Mouse (Mus musculus) CH12.LX (cell line): ENCODE measurements around the gene Tas2r126. TPM values are rescaled to one million over a fixed set of nuclear protein-coding genes. Genes with fewer than 3 reads are reported as not detected.

Experiments
- DNase-seq: peaks from one replicate; pipeline ENCODE4 v3.0.0-alpha.2; 2013; ENCODE audit errors: extremely low read depth
- H3K27ac ChIP-seq: 2 replicates; pipeline ENCODE4 v1.5.1; 2012; ENCODE audit warnings: low read depth, mild to moderate bottlenecking, control low read depth, moderate library complexity; ENCODE audit not compliant: insufficient read depth
- H3K27me3 ChIP-seq: replicated peaks from 2 replicates; pipeline ENCODE3; 2012; ENCODE audit warnings: inconsistent platforms
- H3K36me3 ChIP-seq, 2 experiments: replicated peaks in 1 of 2; 2 replicates each; pipeline versions ENCODE3 to v1.6.1; 2012; ENCODE audit warnings: inconsistent platforms in 1 of 2, low read length in 1 of 2, mild to moderate bottlenecking in 1 of 2, mixed read lengths in 1 of 2, moderate library complexity in 1 of 2; ENCODE audit not compliant: control insufficient read depth in 1 of 2, insufficient read depth in 1 of 2
- H3K4me1 ChIP-seq, 2 experiments: 2 replicates each; pipeline ENCODE4 v1.6.1; 2012; ENCODE audit warnings: inconsistent platforms in 1 of 2, moderate library complexity in 1 of 2; ENCODE audit not compliant: insufficient read depth in 2 of 2, control insufficient read depth in 1 of 2
- H3K4me2 ChIP-seq: 2 replicates; pipeline ENCODE4 v1.6.1; 2012; ENCODE audit warnings: low read depth, mild to moderate bottlenecking, control low read depth; ENCODE audit not compliant: poor library complexity, insufficient read depth, severe bottlenecking
- H3K4me3 ChIP-seq, 3 experiments: fragments of 150-350 bp in 1 of 3; sonication (generic) in 1 of 3; replicated peaks in 1 of 3; 2 replicates each; pipeline versions ENCODE3 to v1.5.1; 2011 to 2012; ENCODE audit warnings: low read depth in 2 of 3, low read length in 2 of 3, mild to moderate bottlenecking in 2 of 3, moderate library complexity in 2 of 3, control low read depth in 1 of 3, improper control_type of control experiment in 1 of 3, inconsistent platforms in 1 of 3, mixed read lengths in 1 of 3; ENCODE audit not compliant: poor library complexity in 1 of 3
- H3K79me2 ChIP-seq: replicated peaks from 2 replicates; pipeline ENCODE4 v1.6.1; 2012; ENCODE audit warnings: mild to moderate bottlenecking, moderate library complexity; ENCODE audit not compliant: control insufficient read depth, poor library complexity, insufficient read depth, severe bottlenecking; ENCODE audit errors: extremely low read depth
- H3K9ac ChIP-seq: 2 replicates; pipeline ENCODE4 v1.6.1; 2012; ENCODE audit warnings: low read depth, mild to moderate bottlenecking, control low read depth, moderate library complexity; ENCODE audit not compliant: insufficient read depth
- H3K9me3 ChIP-seq: replicated peaks from 2 replicates; pipeline ENCODE3; 2012; ENCODE audit warnings: low read length, inconsistent platforms, mixed read lengths
- CHD1 ChIP-seq: IDR thresholded peaks from 2 replicates; pipeline ENCODE4 v1.6.1; 2012; ENCODE audit warnings: low read depth, low read length, improper control_type of control experiment, inconsistent platforms
- EP300 ChIP-seq: IDR thresholded peaks from 2 replicates; pipeline ENCODE4 v1.6.1; 2011; ENCODE audit warnings: low read length, improper control_type of control experiment
- ETS1 ChIP-seq: conservative IDR thresholded peaks from 2 replicates; pipeline ENCODE4 v1.6.1; 2012; ENCODE audit warnings: low read depth, mild to moderate bottlenecking, inconsistent platforms, low read length, improper control_type of control experiment, moderate library complexity
- IRF4 ChIP-seq: IDR thresholded peaks from 2 replicates; pipeline ENCODE4 v1.6.1; 2014; ENCODE audit warnings: low read depth, mild to moderate bottlenecking, inconsistent platforms, low read length, improper control_type of control experiment
- JUN ChIP-seq: IDR thresholded peaks from 2 replicates; pipeline ENCODE4 v1.6.1; 2011; ENCODE audit warnings: low read depth, mild to moderate bottlenecking, low read length, improper control_type of control experiment, moderate library complexity; ENCODE audit not compliant: insufficient read depth
- MAZ ChIP-seq: IDR thresholded peaks from 2 replicates; pipeline ENCODE4 v1.6.1; 2012; ENCODE audit warnings: low read depth, mild to moderate bottlenecking, inconsistent platforms, low read length, improper control_type of control experiment, moderate library complexity
- MEF2A ChIP-seq: IDR thresholded peaks from 2 replicates; pipeline ENCODE4 v1.6.1; 2014; ENCODE audit warnings: low read depth, mild to moderate bottlenecking, inconsistent platforms, low read length, improper control_type of control experiment, borderline replicate concordance
- MXI1 ChIP-seq: IDR thresholded peaks from 2 replicates; pipeline ENCODE4 v1.6.1; 2011; ENCODE audit warnings: mild to moderate bottlenecking, low read depth, low read length, improper control_type of control experiment
- NELFE ChIP-seq: IDR thresholded peaks from 2 replicates; pipeline ENCODE4 v1.6.1; 2011; ENCODE audit warnings: low read depth, low read length, improper control_type of control experiment
- POLR2A ChIP-seq: IDR thresholded peaks from 2 replicates; pipeline ENCODE4 v1.6.1; 2011; ENCODE audit warnings: low read depth, mild to moderate bottlenecking, improper control_type of control experiment, low read length
- POLR2AphosphoS2 ChIP-seq: IDR thresholded peaks from 2 replicates; pipeline ENCODE4 v1.6.1; 2011; ENCODE audit warnings: low read depth, low read length, improper control_type of control experiment
- RAD21 ChIP-seq: IDR thresholded peaks from 2 replicates; pipeline ENCODE4 v1.6.1; 2011; ENCODE audit warnings: low read depth, mild to moderate bottlenecking, low read length, improper control_type of control experiment, moderate library complexity
- RCOR1 ChIP-seq: conservative IDR thresholded peaks from 2 replicates; pipeline ENCODE4 v1.6.1; 2012; ENCODE audit warnings: low read depth, mild to moderate bottlenecking, inconsistent platforms, low read length, improper control_type of control experiment
- SMC3 ChIP-seq: IDR thresholded peaks from 2 replicates; pipeline ENCODE4 v1.6.1; 2011; ENCODE audit warnings: low read depth, low read length, improper control_type of control experiment
- TCF12 ChIP-seq: IDR thresholded peaks from 2 replicates; pipeline ENCODE4 v1.6.1; 2014; ENCODE audit warnings: low read depth, mild to moderate bottlenecking, inconsistent platforms, low read length, improper control_type of control experiment
- USF1 ChIP-seq: IDR thresholded peaks from 2 replicates; pipeline ENCODE4 v1.6.1; 2014; ENCODE audit warnings: low read depth, mild to moderate bottlenecking, inconsistent platforms, low read length, improper control_type of control experiment
- USF2 ChIP-seq: conservative IDR thresholded peaks from 2 replicates; pipeline ENCODE4 v1.6.1; 2011; ENCODE audit warnings: low read depth, low read length, improper control_type of control experiment
- ZC3H11A ChIP-seq: IDR thresholded peaks from 2 replicates; pipeline ENCODE4 v1.6.1; 2012; ENCODE audit warnings: low read depth, mild to moderate bottlenecking, inconsistent platforms, low read length, improper control_type of control experiment
- ZNF384 ChIP-seq: IDR thresholded peaks from 2 replicates; pipeline ENCODE4 v1.6.1; 2012; ENCODE audit warnings: low read depth, low read length, improper control_type of control experiment, inconsistent platforms
- dilution Hi-C: fragments of 300-500 bp; cut with MboI; formaldehyde crosslinking; loops from 2 replicates; pipeline ENCODE4 v1.14.3; 2020; ENCODE audit warnings: low sequenced_read_pairs; ENCODE audit not compliant: extremely low pct_unique_long_range_greater_than_20kb, extremely low pct_ligation_motif_present
- in situ Hi-C: fragments of 300-500 bp; cut with MboI; formaldehyde crosslinking; loops from 3 replicates; pipeline ENCODE4 v1.14.3; 2019; ENCODE audit warnings: low sequenced_read_pairs, low pct_ligation_motif_present, low pct_unique_long_range_greater_than_20kb, mixed read lengths
- polyA plus RNA-seq: library from polyadenylated mRNA; unstranded; fragments of >175 nt; gene quantifications from 2 replicates; pipeline ENCODE4 v1.2.1, GENCODE M21; 2012; ENCODE audit warnings: low read depth; ENCODE audit not compliant: insufficient read length
- total RNA-seq, 2 experiments: library from RNA; depleted of rRNA; stranded (reverse); fragments of 300-350 nt in 1 of 2; fragments of >200 nt in 1 of 2; gene quantifications; 2 replicates each; pipeline ENCODE4 v1.2.3; 2012 to 2014

The Tas2r126 gene
- total and polyA plus RNA-seq, 3 experiments, result not detected

DNA sequence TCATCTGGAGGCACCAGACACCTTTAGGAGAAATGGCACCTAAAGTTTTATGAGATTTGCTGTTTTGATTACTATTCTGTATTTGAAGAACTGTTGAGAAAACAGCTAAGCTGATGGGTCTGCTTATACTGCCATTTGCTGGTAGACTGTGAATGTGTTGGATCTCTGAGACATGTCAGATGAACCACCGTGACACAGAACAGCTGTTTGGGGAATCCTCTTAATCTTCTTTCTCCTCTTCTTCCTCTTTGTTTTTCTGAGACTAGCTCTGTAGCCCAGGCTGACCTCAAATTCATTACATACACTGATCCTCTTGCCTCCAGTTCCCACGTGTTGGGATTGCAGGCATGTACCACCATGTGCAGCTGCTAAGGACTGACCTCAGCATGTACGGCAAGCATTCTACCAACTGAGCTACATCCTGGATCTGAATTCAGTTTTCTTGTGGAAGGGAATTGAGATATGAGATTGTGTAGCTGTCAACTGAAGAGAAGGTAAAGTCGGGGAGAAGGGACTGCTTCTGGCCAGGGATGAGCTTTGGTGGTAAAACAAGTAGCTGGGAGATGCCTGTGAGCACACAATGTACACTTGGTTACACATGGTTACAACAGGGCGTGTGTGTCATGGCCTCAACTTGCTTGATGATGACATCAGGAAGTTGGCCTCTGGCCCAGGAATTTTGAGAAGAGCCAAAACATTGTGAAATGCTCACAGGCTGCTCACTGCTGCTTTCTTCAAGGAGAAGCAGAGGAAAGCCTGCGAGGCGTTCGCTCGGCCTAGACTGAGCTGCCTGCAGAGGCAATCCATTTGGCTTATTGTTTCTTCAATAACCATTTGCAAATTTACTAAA is 38.1 kb upstream of the Tas2r126 start:
- TF ChIP-seq MXI1 (0 out of 2 replicates have a peak, but pooled peaks have one; percentile 27), USF1 (no peak)
- Histone ChIP-seq H3K27ac (no peak overlapping the region), H3K4me1 (peaks cover 8 to 46% of the 10 kb centered on the region in 2 experiments), H3K79me2 (no peaks in the 10 kb centered on the region), H3K27me3 (no peaks in the 10 kb centered on the region), H3K4me2 (no peak overlapping the region), H3K9me3 (no peaks in the 10 kb centered on the region), H3K9ac (no peak overlapping the region), H3K4me3 (no peak overlapping the region), H3K36me3 (no peaks in the 10 kb centered on the region)
- dilution Hi-C loops, result no loop called here
- in situ Hi-C loops, result no loop called here
- no peak for DNase-seq

- TF ChIP-seq POLR2AphosphoS2 (no peak), MEF2A (no peak), NELFE (no peak), EP300 (peak; percentile 98), POLR2A (no peak), SMC3 (no peak), ETS1 (no peak), MAZ (no peak), ZC3H11A (no peak), IRF4 (peak; percentile 81), RCOR1 (peak; percentile 66; the same call in 1 of the 2 replicates), TCF12 (0 out of 2 replicates have a peak, but pooled peaks have one; percentile 47), USF2 (no peak), RAD21 (no peak), CHD1 (no peak), JUN (no peak), ZNF384 (no peak)
- Histone ChIP-seq H3K4me3 (no peak overlapping the region), H3K9me3 (no peaks in the 10 kb centered on the region), H3K4me1 (peaks cover 8 to 40% of the 10 kb centered on the region in 2 experiments), H3K36me3 (no peaks in the 10 kb centered on the region), H3K27me3 (no peaks in the 10 kb centered on the region), H3K9ac (no peak overlapping the region), H3K27ac (no peak overlapping the region), H3K79me2 (no peaks in the 10 kb centered on the region), H3K4me2 (no peak overlapping the region)
- dilution Hi-C loops, result no loop called here
- DNase-seq, result peak; percentile 43
- in situ Hi-C loops, result no loop called here
Measured at GRCm38 (mm10) chr6:42397041-42397657, 37.2 kb upstream of the Tas2r126 start.
